Mouse (Mus musculus) lung, postnatal 10 days (tissue): ENCODE results near the gene Midn.

Experiments used
- DNase-seq: peaks from one replicate; pipeline ENCODE4 v3.0.0; 2021

Midn gene

DNA sequence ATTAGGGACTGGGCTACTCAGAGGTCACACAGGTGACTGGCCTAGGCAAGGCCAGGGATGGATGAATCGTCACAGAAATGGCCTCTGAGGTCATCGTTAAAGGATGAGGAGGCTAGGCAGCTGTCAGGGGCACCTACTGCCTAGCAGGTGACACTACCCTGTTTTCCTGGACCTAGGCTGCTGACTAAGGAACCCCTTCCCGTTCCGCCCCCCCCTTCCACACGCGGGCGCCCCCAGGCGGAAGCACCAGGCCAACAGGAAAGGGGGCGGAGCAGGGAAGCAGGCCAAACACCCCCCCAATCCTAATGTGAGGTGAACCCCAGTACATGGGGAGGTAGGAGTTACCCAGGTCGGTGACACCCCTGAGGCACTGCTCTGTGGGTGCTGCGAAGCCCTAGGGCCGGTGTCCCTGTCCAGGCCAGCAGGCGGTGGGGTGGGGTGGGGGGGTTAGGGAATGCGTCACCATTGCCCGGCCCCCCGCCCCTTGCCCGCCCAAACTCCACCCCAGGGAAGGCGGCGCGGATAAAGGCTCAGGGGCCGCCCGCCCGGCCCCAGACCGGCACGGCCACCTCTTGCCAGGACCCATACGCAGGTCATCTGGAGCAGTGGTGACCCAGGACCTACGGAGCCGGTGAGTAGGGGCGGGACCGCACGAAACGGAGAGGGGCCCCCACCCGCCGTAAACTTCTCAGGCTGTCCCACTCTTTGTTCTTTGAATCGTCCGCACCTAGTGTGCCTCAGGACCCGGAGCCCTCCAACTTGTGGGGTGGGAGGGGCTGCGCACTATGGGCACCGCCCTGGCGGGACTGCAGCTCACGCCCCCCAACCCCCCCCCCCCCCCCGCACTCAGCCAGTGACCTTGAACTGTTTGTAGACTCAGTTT is at the start of gene Midn:
Gene Midn, plus strand, starts transcription at position 554 of the 883 bp plus-strand sequence.
- peak; percentile 89 for DNase-seq

DNA sequence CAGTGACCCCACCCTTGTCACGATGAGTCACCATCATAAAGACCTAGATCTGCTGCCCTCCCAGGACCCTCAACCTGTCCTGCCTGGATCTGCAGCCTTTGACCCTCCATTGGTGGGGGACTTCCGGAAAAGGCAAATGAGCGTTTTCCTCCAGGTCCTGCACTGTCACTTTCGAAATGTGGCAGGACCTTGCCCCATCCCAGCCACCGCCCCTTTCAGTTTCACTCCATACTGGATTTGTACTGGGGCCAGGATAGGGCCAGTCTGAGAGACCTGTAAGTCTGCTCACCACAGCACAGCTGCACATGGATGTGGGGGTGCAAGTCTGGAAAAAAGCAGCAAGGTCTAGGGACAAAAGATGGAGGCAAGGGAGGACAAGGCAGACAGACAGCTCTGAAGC is 49.4 kb upstream of the Midn start:
- DNase-seq, result no peak

DNA sequence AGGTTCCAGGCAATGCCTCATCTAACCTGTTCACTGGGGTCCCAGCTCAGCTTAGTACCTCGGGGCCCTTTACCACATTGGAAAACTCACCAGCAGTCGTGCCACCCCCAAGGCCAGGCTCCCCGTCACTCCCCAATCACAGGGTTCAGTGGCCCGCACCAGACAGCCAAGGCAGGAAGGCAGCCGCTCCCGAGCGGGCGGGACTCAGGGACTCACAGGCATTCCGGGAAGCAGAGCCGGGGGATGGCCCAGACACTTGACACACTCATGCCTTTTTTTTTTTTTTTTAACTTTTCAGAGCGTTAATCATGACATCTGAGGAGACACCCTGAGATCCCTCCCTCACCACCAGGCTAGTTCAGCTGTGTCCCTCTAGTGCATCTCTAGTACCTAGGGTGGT is 47.1 kb upstream of the Midn start:
- peak; percentile 62 for DNase-seq

DNA sequence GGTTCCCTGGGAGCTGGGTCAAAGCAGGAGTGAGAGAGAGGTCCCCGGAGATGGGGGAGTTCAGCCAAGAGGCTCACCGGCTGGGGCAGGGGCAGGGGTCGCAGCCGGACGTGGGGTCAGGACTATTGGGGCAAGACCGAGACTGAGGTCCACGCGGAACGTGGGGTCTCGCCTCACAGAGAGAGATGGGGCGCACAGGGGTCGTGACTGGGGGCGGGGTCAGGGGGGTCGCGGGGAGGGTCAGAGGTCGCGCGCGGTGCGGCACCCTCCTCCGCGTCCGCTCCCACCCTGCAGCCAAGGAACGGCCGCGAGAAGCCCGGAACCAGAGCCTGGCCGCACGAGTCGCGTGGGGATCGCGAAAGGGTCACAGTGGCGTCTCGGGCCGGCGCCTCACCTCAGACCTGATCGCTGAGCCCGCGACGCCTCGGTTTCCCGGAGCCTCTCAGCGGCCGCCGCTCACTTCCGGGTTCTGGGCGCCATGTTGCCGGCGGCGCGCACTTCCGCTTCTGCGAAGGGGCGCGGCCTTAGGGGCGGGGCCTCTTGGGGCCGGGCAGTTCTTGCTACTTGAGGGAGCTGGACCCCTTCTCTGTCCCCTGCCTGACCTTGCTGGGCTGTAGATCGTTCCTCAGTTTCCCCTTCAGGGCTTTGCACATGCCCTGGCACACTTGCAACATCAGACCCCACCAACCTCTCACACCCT is 45.7 kb upstream of the Midn start:
- DNase-seq, result peak; percentile 93

DNA sequence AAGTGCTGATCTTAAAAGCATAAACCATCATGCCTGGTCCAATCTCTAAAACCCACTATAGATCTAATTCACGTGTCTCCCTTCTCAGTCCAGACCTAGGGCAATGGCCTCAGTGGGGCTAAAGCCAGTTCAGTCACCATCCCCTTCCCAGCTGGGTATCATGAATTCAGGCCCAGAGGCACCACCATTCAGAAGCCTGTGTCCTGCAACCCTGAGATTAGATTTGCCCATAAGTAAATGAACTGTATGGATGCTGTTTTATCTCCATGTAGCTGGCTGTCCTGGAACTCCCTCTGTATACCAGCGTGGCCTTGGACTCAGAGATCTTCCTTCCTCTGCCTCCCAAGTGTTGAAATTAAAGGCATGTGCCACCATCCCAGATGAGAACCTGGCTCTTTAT is 45.0 kb upstream of the Midn start:
- no peak for DNase-seq

DNA sequence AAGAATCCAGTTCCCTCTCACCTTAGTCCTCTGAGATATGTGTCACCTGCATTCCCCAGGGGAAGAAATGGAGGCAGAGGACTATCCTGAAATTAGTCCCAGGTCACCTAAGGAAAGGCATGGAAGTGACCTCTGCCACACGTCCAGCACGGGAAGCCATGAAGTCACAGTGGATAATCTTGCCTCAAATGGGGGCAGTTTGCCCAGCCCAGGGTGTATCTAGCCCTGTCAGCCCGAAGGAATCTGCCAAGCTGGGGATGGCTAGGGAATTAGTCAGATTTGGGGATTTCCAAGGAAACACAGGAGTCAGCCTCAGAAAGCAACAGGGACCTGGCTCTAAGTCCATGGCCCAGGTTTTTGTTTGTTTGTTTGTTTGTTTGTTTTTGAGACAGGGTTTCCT is 43.9 kb upstream of the Midn start:
- DNase-seq, result no peak

DNA sequence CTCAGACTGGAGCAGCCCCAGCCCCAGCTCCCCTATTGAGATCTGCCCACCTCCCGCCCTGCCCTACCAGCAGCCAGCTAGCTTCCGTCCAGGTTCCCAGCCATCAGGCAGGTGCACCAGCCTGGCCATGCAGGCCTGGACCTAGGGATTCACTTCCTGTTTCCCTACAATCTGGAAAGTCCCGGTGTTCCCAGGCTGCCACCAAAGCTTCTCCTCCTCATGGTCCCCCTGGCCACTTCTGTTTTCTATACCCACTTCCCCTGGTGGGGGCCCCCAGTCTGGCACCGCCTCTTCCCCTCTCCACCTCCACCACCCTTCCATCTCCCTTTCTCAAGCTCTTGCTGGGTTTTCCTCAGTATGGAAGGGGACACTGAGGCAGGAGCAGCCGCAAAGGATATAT is 42.6 kb upstream of the Midn start, which contains the start of gene Sbno2:
Gene Sbno2, minus strand, starts transcription at position 112 of the 400 bp plus-strand sequence.
- peak; percentile 25 for DNase-seq

DNA sequence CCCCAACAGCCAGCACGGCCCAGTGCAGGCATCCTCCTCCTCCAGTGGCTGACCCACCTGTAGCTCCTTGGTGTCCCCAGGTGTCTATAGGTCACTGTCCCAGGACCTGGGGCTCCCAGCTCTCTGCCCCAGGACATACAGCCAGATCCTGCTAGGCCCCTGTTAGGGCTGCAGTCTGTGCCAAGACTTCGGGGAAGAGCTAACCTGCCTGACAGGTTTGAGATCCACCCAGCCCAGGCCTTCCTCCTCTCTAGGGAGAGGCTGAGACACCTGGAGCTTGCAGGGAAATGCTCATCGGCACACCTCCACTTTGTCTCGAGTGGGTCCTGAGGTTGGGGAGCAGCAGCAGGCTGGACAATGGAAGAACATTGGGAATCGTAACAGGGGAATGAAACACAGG is 42.1 kb upstream of the Midn start:
- DNase-seq, result no peak

DNA sequence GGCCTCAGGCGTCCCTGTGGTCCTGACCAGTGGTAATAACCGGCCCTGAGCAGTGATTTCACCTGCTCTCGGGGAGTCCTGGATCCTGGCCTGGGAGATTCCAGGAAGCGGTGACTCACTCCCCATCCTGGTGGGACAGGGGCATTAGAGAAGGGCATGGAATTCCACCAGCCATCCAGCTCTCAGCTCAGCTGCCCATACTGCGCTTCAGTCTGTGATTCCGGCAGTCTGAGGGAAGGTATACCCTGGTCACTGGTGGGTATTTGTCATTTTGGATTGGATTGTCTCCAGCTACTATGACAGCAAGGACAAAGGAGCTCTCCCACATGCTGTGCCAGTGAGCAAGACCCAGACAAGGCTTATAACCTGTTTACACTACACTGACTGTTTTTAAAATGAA is 40.4 kb upstream of the Midn start:
- DNase-seq, result no peak

DNA sequence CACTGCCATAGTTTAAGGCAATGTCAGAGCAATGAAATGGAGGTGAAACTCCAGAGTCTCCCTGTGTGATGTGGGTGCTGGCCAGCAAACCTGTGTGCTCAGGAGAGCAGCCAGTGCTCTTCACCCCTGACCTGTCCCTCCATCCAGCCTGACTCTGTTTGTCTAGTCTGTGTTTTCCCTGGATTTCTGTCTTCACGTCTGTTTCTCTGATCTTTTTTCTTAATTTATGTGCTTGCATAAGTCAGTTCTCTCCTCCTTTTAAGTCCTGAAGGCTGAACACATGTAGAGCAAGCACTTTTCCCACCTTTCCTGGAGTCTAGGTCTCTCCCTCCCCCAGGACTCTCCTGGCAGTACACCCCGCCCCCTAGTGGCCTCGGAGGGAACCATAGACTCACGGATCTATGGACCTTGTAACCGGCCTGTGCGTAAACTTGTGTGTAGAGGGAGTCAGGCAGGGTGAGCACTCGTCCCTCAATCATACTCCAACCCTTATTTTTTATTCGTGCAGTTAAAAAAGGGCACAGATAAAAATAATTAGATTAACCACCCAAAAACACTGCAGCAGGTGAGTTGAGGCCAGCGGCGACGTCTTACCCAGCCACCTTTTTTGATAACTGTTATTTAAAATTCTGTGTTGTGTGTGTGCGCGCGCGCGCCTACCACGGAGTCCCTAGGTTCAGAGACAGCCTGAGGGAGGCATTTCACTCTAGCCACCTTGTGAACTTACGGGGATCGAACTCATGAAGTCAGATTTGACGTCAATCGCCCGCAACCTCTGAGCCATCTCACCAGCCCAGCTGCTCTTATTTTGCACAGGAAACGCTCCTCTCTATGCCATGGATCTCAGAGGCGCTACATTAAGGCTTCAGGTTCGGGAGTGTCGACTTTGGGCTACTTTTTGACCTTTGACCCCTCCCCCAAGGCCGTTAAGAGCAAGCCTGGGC is 33.5 kb upstream of the Midn start:
- DNase-seq, result peak; percentile 96

DNA sequence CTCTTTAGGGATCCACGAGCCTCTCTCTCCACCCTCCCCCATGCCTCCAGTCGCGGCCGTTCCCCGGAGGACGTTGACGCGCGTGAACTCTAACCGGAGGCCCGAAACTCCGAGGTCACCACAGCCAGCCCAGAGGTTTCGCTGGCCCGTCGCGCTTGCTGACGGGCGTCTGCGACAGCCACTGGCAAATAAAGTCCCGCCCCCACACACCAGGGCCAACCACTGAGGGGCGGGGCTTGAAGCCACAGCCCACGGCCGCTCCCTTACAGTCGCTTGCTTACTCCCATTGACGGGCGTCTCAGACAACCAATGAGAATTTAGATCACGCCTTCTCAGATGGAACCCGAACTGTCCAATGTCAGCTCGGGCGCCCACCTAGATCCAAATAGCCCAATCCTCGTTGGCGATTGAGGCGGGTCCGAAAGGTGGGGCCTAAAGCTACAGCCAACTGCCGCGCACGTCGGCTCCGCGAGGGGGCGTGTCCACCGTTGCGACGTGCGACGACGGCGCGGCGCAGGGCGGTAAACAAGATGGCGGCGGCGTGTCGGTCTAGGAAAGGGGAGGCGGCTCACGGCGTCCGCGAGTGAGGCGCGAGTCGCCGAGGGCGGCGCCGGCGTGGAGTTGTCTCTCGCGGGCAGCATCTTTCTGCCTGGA is 32.7 kb upstream of the Midn start, which contains the start of gene Stk11:
Gene Stk11, plus strand, starts transcription at position 514 of the 654 bp plus-strand sequence.
- DNase-seq, result peak; percentile 100

DNA sequence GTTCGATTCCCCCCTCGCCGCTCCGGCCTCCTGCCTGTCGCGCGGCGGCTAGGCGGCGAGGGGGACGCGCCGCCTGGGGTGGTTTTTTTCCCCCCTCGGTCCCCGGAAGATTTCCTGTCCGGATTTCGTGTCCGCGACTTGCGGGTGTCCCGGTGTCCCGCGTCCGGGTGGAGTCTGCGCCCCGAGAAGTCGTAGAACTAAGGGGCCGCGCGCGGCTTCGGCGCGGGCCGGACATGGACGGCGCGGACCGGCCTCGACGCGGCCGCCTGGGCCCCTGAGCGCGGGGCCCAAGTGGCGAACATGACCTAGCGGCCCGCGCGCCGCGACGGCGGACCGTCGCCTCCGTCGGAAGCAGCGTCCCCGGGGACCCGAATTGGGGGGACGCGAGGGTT is 32.1 kb upstream of the Midn start:
- DNase-seq, result no peak

DNA sequence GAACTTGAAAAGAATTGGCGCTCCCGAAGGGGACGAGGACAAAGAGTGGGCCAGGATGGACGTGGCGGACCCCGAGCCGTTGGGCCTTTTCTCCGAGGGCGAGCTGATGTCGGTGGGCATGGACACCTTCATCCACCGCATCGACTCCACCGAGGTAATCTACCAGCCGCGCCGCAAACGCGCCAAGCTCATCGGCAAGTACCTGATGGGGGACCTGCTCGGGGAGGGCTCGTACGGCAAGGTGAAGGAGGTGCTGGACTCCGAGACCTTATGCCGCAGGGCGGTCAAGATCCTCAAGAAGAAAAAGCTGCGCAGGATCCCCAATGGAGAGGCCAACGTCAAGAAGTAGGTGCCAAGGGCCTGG is 31.5 kb upstream of the Midn start:
- DNase-seq, result peak; percentile 32

DNA sequence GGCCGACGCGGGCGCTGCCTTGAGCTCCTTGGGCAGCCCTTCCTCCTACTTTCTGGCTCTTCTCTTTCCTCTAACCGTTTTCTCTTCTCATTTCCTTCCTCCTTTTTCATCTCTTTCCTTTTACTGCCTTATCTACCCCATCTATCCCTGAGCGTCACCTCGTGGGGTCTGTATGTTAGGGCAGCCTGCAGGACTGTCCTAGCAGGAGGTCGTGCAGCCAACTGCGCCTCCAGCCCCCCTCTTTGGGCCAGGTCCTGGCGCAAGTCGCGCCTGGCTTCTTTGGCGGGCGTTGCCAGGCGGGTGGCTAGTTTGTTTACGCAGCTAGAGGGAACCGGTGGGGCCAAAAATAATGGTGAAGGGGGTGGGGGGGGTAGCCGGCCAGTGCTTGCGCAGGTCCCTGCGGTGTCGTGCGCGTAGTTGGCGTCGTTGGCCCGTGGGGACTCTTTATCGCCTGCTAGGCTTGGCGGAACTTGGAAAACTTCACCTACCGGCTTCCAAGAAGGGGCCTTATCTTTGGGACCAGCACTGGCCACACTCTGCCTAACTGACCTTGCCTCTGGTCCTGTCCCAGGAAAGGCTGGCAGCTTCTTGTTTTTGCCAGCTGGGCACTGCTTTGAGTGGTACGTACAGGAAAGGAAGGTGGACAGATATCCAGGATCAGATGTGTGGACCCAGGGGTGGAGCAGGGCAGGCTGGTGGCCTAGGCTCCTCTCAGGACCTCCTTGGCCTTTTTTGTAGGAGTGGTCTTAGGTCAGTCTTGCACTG is 31.0 kb upstream of the Midn start:
- peak; percentile 68 for DNase-seq

DNA sequence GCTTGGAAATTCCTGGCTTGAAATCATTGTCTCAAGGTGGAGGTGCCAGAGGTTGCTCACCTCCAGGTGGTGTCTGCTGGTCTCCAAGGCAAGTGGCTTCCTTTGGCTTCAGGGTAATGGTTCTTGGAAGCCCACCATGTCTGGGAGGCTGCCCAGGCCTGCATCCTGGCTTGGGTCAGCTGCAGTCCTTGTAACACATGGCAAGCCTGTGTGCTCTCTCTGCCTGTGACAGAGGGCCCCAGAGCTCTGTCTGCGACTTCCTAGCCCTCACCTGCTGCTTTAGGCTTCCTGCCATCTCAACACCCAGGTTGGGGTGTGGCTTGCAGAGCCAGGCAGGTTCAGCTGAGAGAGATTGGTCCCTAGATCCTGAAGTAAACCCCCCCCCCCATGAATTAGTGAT is 30.3 kb upstream of the Midn start:
- DNase-seq, result no peak

DNA sequence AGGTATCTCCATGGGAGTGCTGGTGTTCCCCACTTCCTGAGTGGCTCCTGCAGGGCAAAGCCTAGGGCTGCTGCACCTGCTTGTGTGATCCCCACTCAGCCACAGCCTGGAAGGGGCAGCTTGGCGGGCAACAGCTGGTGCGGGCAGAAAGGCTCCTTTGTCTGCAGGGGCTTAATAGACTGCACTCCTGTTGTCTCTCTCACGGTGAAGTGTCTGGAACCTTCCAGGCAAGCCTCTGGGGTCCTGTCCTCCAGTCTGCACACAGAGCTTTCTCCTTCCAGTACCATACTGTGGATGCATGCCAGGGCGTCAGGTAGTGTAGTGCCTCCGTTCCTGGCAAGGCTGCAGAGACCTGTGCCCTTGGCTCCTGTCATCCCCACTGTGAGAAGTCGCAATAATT is 29.5 kb upstream of the Midn start:
- no peak for DNase-seq

DNA sequence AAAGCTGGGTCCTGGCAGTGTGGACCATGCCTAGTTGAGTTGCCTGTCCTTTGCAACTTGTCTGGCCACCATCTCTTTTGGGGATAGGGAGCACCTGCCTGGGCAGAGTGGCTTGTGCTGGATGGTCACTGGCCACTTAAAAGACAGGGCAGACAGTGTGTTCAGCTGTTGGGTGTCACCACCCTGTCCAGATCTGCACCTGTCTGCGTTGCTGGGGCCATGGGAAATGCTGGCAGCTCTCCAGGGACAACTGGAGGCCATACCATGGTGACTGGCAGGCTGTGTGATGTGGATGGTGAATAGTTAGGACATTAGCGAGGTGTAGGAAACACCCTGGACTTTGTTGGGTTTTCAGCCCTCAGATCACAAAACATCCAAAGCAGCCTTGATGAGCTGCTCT is 27.9 kb upstream of the Midn start:
- DNase-seq, result no peak

DNA sequence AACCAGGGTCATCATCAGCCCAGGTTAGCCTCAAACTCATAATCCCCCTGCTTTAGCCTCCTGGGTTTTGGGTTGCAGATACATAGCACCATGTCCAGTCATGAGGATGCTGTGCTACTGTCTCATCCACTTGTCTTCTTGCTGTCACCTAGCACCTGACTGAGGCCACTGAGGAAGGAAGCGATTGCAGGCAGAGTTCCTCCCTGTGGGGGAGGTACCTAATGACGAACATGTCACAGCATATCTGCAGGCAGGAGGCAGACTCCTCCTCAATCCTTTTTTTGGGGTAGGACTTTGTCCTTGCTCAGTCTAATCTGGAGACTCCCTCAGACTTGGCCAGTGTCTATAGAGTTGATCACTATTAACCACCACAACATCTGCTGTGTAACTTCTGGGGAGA is 26.4 kb upstream of the Midn start:
- DNase-seq, result no peak

DNA sequence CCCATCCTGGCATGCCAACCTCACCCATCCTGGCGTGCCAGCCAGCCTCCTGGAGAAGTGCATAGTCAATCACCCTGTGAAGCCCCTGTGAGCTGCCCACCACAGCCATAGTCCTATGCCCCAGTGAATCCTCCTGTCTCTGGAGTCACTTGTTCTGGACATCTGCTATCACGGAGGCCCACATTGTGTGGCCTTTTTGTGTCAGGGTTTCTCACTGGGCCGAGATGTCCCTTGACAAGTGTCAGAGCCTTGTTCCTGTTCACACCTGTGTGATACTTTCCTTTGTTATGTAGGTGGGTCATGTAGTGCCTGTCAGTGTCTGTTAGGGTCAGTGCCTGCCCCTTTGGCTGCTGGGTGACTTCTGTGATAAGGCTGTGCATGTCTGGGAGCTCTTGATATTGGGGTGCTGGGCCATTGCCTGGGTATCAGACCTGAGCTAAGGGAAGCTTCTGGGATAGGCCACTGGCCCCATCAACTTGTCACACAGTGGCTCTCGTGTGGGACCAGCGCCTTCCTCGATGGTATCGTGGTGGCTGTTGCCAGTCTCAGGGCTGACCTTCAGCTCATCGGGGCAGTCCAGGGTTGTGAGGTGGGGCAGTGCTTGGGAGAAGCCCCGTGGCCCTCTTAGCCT is 24.0 kb upstream of the Midn start:
- DNase-seq, result no peak

DNA sequence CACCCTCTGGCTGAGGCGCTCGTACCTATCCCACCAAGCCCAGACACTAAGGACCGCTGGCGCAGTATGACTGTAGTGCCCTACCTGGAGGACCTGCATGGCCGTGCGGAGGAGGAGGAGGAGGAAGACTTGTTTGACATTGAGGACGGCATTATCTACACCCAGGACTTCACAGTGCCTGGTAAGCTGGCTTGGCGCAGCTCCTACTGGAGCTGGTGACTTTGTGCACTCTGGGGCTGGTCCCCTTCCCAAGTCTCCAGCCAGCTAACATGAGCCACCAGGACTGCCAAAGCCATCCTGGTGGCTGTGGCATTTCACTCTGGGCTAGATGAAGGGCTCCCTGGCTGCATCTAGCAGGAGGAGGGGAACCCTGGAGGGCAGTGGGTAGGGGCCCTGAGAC is 20.2 kb upstream of the Midn start:
- DNase-seq, result no peak

DNA sequence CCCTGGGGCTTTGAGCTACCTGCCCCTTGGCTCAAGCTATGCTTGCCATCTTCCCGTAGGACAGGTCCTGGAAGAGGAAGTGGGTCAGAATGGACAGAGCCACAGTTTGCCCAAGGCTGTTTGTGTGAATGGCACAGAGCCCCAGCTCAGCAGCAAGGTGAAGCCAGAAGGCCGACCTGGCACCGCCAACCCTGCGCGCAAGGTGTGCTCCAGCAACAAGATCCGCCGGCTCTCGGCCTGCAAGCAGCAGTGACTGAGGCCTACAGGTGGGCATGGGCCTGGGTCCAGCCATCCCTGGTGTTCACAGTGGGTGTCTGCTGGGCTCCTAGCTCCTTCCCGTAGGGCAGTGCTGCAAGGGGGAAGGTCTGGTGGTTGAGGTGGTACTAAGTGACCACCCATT is 18.2 kb upstream of the Midn start:
- no peak for DNase-seq
